Mouse (Mus musculus): ENCODE data around the gene Ppp1r14a. TPM values are rescaled to one million over a fixed set of nuclear protein-coding genes. Genes with fewer than 3 reads are reported as not detected.

The Ppp1r14a gene
- polyA plus RNA-seq, 1 experiment: 3.2 TPM

DNA sequence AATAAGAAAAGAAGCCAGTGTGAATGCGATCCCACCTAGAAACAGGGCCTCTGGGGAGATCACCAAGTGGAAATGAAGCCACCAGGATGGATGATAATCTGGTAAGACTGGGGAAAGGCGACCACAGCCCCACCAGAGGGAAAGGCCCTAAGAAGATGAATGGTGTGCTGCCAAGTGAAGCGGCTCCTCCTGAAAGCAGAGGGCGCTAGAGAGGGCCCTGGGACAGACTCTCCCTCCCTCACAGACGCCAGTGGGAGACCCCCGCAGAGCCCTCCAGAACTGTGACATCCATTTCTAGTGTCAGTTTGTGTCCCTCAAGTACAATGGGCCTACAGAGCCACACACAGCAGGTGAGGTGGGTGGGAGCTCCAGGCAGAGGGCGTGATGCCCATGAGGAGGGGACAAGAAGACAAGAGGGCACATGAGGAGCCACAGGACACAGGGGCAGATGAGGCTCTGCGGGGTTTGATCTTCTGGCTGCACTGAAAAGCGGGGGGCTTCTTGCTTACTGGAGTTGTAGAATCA lies 47.7 kb downstream of the Ppp1r14a start:
- WGBS: 85% methylated on average over 9 of the region's 9 CpGs
- no peak overlapping the region for H3K4me3 ChIP-seq (replicated peaks; ENCODE audit: control insufficient read depth, low read depth, low read length)
- TF ChIP-seq CTCF (IDR thresholded peaks at IDR 0.05; ENCODE audit: control insufficient read depth, insufficient read depth, low read length) (no peak), POLR2A (IDR thresholded peaks at IDR 0.05; ENCODE audit: borderline replicate concordance, control insufficient read depth, low read depth, low read length) (no peak)
- H3K27ac ChIP-seq (ENCODE audit: control insufficient read depth, insufficient read depth, low read depth, low read length, poor library complexity): no peak overlapping the region; the same call in 1 of the 2 replicates
- H3K4me1 ChIP-seq (ENCODE audit: control insufficient read depth, insufficient read depth, low read length): peaks cover 3% of the 10 kb centered on the region

DNA sequence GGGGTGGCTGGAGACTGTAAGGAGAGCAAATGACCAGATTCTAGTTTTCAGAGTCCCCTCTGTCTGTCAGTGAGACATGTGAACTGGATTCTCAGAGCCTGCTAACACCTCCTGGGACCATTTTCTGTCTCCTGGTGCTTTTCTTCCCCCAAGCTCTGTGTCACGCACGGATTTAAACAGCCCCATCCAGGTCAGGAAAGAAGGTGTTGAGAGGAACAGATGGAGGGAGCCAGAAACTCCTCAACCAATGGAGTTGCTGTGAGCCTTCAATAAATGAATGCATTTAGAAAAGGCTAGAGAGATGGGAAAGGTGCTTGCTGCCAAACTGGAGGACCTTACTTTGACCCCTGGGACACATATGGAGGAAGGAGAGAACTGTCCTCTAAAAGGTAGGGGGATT lies 48.7 kb downstream of the Ppp1r14a start:
- Histone ChIP-seq H3K4me1 (ENCODE audit: control insufficient read depth, insufficient read depth, low read length) (peaks cover 3% of the 10 kb centered on the region), H3K27ac (ENCODE audit: control insufficient read depth, insufficient read depth, low read depth, low read length, poor library complexity) (peak overlapping the region; percentile 58; the same call in 1 of the 2 replicates), H3K4me3 (replicated peaks; ENCODE audit: control insufficient read depth, low read depth, low read length) (no peak overlapping the region)
- TF ChIP-seq CTCF (IDR thresholded peaks at IDR 0.05; ENCODE audit: control insufficient read depth, insufficient read depth, low read length): no peak
- no peak for TF ChIP-seq POLR2A (IDR thresholded peaks at IDR 0.05; ENCODE audit: borderline replicate concordance, control insufficient read depth, low read depth, low read length)
- WGBS: 81% methylated on average over 2 of the region's 2 CpGs

DNA sequence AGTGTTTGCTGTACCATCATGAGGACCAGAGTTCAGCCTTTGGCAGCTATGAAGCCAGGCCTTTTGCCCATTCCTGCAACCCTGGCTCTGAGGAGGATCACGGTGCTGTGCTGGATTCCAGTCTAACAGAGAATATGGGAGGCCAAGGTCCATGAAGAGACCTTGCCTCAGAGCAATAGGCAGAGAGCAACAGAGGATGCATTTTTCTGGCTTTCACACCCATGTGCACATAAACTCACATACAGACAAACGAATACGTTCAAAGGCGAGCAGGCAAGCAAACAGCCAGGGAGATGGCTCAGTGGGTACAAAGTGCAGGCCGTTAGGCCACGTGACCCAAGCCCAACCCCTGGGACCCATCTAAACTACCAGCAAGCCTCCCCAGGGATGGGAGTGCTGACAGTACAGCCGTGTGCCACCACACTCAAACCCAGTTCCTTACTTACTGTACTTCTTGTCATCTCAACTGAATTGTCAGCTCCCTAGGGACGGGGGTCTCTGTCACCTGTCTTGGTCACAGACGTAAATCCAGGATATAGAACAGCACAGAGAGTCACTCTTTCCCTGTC lies 49.3 kb downstream of the Ppp1r14a start:
- H3K27ac ChIP-seq (ENCODE audit: control insufficient read depth, insufficient read depth, low read depth, low read length, poor library complexity): peak overlapping the region; percentile 58
- 55% methylated on average over 9 of the region's 9 CpGs for WGBS
- TF ChIP-seq POLR2A (IDR thresholded peaks at IDR 0.05; ENCODE audit: borderline replicate concordance, control insufficient read depth, low read depth, low read length) (no peak), CTCF (IDR thresholded peaks at IDR 0.05; ENCODE audit: control insufficient read depth, insufficient read depth, low read length) (no peak)
- peaks cover 3% of the 10 kb centered on the region for H3K4me1 ChIP-seq (ENCODE audit: control insufficient read depth, insufficient read depth, low read length)
- no peak overlapping the region for H3K4me3 ChIP-seq (replicated peaks; ENCODE audit: control insufficient read depth, low read depth, low read length)

DNA sequence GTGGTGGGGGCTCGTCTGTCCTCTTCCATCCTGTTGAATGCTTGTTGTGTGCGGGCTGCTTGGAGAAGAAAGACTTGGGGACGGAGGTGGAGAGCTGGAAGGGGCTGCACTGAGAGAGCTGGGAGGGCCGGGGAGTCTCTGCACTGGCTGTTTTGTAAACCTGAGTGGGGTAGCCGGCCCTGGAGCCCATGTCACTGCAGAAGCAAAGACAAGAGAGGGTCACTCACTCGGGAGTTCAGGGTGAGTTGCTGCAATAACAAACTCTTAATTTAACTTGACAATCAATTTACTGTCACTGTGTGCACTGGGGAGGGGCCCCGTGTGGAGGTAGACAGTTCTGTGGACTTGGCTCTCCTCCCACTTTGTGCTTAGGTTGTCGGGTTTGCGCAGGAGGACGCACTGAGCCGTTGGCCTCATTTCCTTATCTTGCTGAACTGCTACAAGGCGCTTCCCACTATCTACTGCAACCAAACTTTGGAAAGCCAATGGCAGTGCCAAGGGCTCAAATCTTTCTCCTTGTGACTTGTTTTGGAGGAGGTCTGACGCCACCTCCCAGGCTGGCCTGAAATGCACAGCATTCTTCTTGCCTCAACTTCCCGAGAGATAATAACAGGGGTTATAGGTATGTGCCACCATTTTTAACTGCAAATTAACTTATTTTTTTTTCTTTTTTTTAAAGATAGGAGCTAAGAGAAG lies 50.0 kb downstream of the Ppp1r14a start:
- Histone ChIP-seq H3K4me3 (replicated peaks; ENCODE audit: control insufficient read depth, low read depth, low read length) (no peak overlapping the region), H3K27ac (ENCODE audit: control insufficient read depth, insufficient read depth, low read depth, low read length, poor library complexity) (peak overlapping the region; percentile 58), H3K4me1 (ENCODE audit: control insufficient read depth, insufficient read depth, low read length) (peaks cover 3% of the 10 kb centered on the region)
- 39% methylated on average over 14 of the region's 14 CpGs for WGBS
- TF ChIP-seq POLR2A (IDR thresholded peaks at IDR 0.05; ENCODE audit: borderline replicate concordance, control insufficient read depth, low read depth, low read length) (no peak), CTCF (IDR thresholded peaks at IDR 0.05; ENCODE audit: control insufficient read depth, insufficient read depth, low read length) (no peak)

DNA sequence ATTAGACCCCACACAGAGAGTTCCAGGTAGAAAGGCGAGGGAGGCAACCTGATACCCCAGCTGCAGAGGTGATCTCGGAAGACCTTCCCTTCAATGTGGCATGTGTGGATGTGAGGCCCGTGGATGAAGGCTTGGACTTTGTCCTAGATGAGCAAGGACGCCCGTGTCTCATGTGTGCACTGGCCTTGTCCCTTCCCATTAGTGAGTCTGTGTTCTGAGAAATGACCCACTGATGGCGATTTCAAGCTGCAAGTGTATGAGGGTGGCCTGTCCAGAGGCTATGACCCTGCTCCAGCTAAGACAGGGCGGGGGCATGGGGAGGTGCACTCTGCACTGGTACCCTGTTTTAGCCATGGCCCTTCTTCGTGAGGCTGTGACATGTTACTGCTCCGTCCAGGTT lies 51.1 kb downstream of the Ppp1r14a start:
- TF ChIP-seq POLR2A (IDR thresholded peaks at IDR 0.05; ENCODE audit: borderline replicate concordance, control insufficient read depth, low read depth, low read length) (no peak), CTCF (IDR thresholded peaks at IDR 0.05; ENCODE audit: control insufficient read depth, insufficient read depth, low read length) (no peak)
- Histone ChIP-seq H3K4me1 (ENCODE audit: control insufficient read depth, insufficient read depth, low read length) (peaks cover 3% of the 10 kb centered on the region), H3K4me3 (replicated peaks; ENCODE audit: control insufficient read depth, low read depth, low read length) (no peak overlapping the region), H3K27ac (ENCODE audit: control insufficient read depth, insufficient read depth, low read depth, low read length, poor library complexity) (no peak overlapping the region)
- 87% methylated on average over 9 of the region's 9 CpGs for WGBS

DNA sequence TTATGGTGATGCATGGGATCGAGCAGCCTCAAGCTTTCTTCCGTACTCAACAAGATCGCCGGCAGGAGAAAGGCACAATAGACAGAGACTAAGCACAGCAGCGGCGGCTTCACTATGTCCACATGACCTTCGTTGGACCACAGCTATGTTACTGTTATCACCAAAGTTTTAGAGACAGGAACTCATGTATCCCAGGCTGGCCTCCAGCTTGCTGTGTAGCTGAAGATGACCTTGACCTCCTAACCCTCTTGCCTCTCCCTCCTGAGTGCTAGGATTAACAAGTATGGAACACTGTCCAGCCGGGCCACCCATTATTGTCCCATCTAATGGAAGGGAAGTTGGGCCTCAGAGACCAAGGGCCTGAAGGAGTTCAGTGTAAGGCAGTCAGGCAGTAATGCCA lies 51.7 kb downstream of the Ppp1r14a start:
- WGBS: 86% methylated on average over 8 of the region's 8 CpGs
- TF ChIP-seq POLR2A (IDR thresholded peaks at IDR 0.05; ENCODE audit: borderline replicate concordance, control insufficient read depth, low read depth, low read length) (no peak), CTCF (IDR thresholded peaks at IDR 0.05; ENCODE audit: control insufficient read depth, insufficient read depth, low read length) (no peak)
- Histone ChIP-seq H3K27ac (ENCODE audit: control insufficient read depth, insufficient read depth, low read depth, low read length, poor library complexity) (no peak overlapping the region), H3K4me3 (replicated peaks; ENCODE audit: control insufficient read depth, low read depth, low read length) (no peak overlapping the region), H3K4me1 (ENCODE audit: control insufficient read depth, insufficient read depth, low read length) (peaks cover 3% of the 10 kb centered on the region)

DNA sequence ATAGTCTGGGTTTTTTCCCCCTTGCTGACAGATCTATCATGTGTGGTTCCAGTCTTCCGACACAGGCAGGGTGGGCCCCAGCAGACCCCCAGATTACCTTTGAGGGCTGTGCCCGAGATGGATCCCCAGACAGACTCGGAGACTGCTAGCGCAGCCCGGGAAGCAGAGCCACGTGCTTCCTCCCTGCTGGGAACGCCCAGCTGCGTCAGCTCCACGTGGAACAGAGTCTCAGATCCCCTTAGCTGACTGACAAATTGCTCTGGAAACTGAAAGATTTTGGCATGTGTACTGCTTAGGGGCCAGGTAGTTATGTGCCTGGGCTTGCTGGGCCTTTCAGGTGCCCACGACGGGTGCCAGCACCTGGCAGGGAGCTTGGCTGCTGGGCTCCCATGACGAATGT lies 52.6 kb downstream of the Ppp1r14a start:
- no peak for TF ChIP-seq CTCF (IDR thresholded peaks at IDR 0.05; ENCODE audit: control insufficient read depth, insufficient read depth, low read length)
- no peak for TF ChIP-seq POLR2A (IDR thresholded peaks at IDR 0.05; ENCODE audit: borderline replicate concordance, control insufficient read depth, low read depth, low read length)
- WGBS: 85% methylated on average over 12 of the region's 12 CpGs
- Histone ChIP-seq H3K4me1 (ENCODE audit: control insufficient read depth, insufficient read depth, low read length) (peaks cover 1% of the 10 kb centered on the region; the same call in 1 of the 2 replicates), H3K4me3 (replicated peaks; ENCODE audit: control insufficient read depth, low read depth, low read length) (no peak overlapping the region), H3K27ac (ENCODE audit: control insufficient read depth, insufficient read depth, low read depth, low read length, poor library complexity) (no peak overlapping the region)

DNA sequence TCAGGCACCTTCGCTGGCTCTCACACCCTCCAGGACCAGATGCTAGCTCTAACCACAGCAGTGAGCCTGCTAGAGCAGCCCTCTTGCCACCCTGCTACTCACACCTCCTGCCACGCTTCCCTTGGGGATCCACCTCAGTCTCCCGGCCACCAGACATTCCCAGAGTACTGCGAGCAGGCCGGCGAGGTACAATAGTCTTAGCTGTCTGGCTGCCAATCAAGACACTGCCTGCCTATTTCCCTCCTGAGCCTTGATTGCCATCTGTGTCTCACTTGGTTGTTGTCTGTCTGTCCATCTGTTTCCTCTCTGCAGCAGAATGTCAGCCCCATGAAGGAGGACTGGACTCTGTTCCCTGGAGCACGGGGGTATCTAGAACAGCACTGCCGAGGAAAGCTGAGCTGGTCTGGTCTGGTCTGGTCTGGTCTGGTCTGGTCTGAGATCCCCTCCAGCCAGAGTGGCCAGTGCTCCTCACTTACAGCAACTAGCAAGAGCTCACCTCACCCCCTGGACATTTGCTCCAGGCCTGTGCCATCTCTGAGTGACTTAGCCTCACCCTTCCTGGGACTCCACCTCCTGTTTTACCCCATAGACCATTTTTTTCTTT lies 53.5 kb downstream of the Ppp1r14a start:
- no peak for TF ChIP-seq POLR2A (IDR thresholded peaks at IDR 0.05; ENCODE audit: borderline replicate concordance, control insufficient read depth, low read depth, low read length)
- TF ChIP-seq CTCF (IDR thresholded peaks at IDR 0.05; ENCODE audit: control insufficient read depth, insufficient read depth, low read length): no peak
- Histone ChIP-seq H3K4me1 (ENCODE audit: control insufficient read depth, insufficient read depth, low read length) (0 out of 2 replicates have a peak, but pooled peaks cover 1% of the 10 kb centered on the region), H3K27ac (ENCODE audit: control insufficient read depth, insufficient read depth, low read depth, low read length, poor library complexity) (no peak overlapping the region; the same call in 1 of the 2 replicates), H3K4me3 (replicated peaks; ENCODE audit: control insufficient read depth, low read depth, low read length) (no peak overlapping the region)
- 60% methylated on average over 8 of the region's 8 CpGs for WGBS

Other genes starting within 250 kb of the Ppp1r14a start
- gene Ryr1, start 164.1 kb upstream of the Ppp1r14a start, polyA plus RNA-seq (2011; ENCODE audit: insufficient read depth, insufficient read length, low replicate concordance, missing spikeins): 0.93 and 2.7 TPM in 2 replicates
- gene Rasgrp4, start 154.5 kb upstream of the Ppp1r14a start, polyA plus RNA-seq (2011; ENCODE audit: insufficient read depth, insufficient read length, low replicate concordance, missing spikeins): 49.7 and 156 TPM in 2 replicates
- 37.8 and 56.8 TPM in 2 replicates for gene Fam98c, start 133.1 kb upstream of the Ppp1r14a start, polyA plus RNA-seq (2011; ENCODE audit: insufficient read depth, insufficient read length, low replicate concordance, missing spikeins)
- 0.59 TPM in 1 of 2 replicates, not detected in the other for gene Ggn, start 119.1 kb upstream of the Ppp1r14a start, polyA plus RNA-seq (2011; ENCODE audit: insufficient read depth, insufficient read length, low replicate concordance, missing spikeins)
- 2.3 and 7.1 TPM in 2 replicates for gene Spred3, start 118.9 kb upstream of the Ppp1r14a start, polyA plus RNA-seq (2011; ENCODE audit: insufficient read depth, insufficient read length, low replicate concordance, missing spikeins)
- 93.2 and 170 TPM in 2 replicates for gene Psmd8, start 108.6 kb upstream of the Ppp1r14a start, polyA plus RNA-seq (2011; ENCODE audit: insufficient read depth, insufficient read length, low replicate concordance, missing spikeins)
- 1.7 and 4.1 TPM in 2 replicates for gene Catsperg1, start 75.3 kb upstream of the Ppp1r14a start, polyA plus RNA-seq (2011; ENCODE audit: insufficient read depth, insufficient read length, low replicate concordance, missing spikeins)
- gene Kcnk6, start 56.8 kb upstream of the Ppp1r14a start, polyA plus RNA-seq (2011; ENCODE audit: insufficient read depth, insufficient read length, low replicate concordance, missing spikeins): 3.5 and 8.8 TPM in 2 replicates
- gene Yif1b, start 51.0 kb upstream of the Ppp1r14a start, polyA plus RNA-seq (2011; ENCODE audit: insufficient read depth, insufficient read length, low replicate concordance, missing spikeins): 8.5 and 10.7 TPM in 2 replicates
- gene 2200002D01Rik, start 40.8 kb upstream of the Ppp1r14a start, polyA plus RNA-seq (2011; ENCODE audit: insufficient read depth, insufficient read length, low replicate concordance, missing spikeins): 15.6 and 18.7 TPM in 2 replicates
- gene Spint2, start 7.4 kb upstream of the Ppp1r14a start, polyA plus RNA-seq (2011; ENCODE audit: insufficient read depth, insufficient read length, low replicate concordance, missing spikeins): 17.2 and 35.7 TPM in 2 replicates
- 0.56 and 1.5 TPM in 2 replicates for gene Dpf1, start 14.6 kb downstream of the Ppp1r14a start, polyA plus RNA-seq (2011; ENCODE audit: insufficient read depth, insufficient read length, low replicate concordance, missing spikeins)
- 11.9 and 16.8 TPM in 2 replicates for gene Sipa1l3, start 229.3 kb downstream of the Ppp1r14a start, polyA plus RNA-seq (2011; ENCODE audit: insufficient read depth, insufficient read length, low replicate concordance, missing spikeins)

Measured in bone marrow, adult 2 months (tissue).